Mouse (Mus musculus): ENCODE measurements around the gene Olfr1427.
"Not testable (repeated sequence)": the region's sequence is repeated elsewhere in the genome, so short reads cannot be mapped to it uniquely, and the experiment has no call there.

Gene Olfr1427

DNA sequence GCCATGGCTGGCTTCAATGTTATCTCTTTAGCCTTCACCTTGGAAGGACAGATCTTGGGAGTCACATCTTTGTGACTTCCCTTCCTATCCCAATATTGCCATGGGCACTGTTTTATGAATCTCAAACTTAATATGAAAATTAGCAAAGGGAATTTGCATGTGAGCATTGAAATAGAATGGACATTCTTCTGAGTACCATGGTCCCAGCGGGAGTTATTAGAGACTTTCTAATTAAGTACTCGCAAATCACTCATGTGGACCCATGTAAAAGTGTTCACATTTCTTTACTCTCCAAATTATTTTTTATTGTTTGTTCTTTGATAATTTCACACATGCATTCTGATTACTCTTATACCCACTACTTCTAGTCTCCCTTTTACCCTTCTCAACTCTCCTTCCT is at the start of gene Olfr1427:
Gene Olfr1427, minus strand, starts transcription at position 101 of the 400 bp plus-strand sequence.
- DNase-seq (ENCODE audit: extremely low spot score, low read depth, low spot score) = no peak

DNA sequence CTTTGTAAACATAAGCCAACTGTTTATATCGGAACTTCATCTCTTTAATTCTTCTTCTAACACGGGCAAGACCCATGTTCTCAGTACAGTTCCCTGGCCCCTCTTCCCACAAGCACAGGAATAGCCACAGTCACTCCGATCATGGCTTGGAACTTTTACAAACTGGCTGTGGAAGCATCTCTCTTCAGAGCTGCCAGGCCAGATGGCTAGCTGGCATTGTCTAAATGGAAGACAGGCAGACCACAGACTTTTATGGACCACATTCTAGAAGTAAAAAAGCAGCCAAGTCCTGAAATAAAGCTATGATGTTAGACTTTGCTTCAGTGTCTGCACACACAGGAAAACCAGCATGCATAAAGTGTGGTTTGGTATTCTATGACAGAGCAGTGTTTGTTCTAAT is 42.3 kb upstream of the Olfr1427 start:
- DNase-seq (ENCODE audit: extremely low spot score, low read depth, low spot score) = no peak

DNA sequence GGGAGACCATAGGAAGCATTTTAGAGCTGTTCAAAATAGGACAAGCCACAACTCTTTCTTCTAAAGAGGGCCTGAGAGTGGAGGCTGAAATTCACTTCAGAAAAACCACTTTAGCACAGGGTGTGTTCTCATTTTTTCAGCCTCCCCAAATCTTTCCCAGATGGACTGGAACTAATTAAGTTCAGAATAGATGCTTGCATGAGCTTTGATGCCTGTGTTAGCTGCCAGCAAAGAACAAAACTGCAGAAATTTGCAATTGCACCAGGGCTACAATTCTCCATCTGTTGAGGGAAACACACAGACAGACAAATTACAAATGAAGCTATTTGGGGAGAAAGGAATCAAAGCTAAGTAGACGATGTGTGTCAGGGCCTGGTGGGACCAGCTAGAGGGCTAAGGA is 40.2 kb upstream of the Olfr1427 start:
- DNase-seq (ENCODE audit: extremely low spot score, low read depth, low spot score) = no peak

DNA sequence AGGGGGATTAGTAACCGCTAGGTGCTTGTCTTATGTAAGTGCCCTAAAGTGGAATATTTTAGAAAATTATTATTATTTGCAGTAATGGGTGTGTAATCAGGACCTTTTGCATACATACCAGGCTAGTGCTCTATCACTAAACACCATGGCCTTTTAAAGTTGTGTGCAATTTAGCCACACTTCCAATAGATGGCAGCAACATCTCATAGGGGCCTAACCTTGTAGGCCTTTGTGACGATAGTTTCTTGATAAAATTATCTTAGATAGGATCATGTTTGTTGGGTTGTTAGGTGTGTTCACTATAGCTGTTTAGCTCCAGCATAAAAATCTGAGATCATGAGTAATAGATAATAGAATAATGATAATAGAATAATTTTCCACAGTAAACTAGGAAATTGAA is 31.2 kb upstream of the Olfr1427 start:
- no peak for DNase-seq (ENCODE audit: extremely low spot score, low read depth, low spot score)

DNA sequence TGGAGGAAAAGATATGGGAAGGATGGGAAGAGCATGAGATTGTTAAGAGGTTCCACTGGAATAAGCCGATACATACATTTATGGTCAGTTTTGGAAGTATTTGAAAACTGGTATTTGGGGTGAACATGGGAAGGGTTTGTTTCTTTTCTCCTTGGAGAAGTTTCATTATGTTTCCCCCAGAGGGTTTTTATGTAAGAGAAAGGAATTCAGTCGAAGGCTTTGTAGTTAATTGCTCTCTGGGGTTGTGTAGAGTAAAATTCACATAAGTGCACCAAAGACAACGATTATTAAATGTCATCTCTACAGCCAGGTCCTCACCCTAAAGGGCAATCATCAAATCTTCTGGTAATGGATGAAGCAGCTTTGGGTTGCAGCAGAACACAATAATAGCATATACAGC is 20.0 kb upstream of the Olfr1427 start, which contains the start of gene Olfr76:
Gene Olfr76, minus strand, starts transcription at position 101 of the 400 bp plus-strand sequence.
- no peak for DNase-seq (ENCODE audit: extremely low spot score, low read depth, low spot score)

DNA sequence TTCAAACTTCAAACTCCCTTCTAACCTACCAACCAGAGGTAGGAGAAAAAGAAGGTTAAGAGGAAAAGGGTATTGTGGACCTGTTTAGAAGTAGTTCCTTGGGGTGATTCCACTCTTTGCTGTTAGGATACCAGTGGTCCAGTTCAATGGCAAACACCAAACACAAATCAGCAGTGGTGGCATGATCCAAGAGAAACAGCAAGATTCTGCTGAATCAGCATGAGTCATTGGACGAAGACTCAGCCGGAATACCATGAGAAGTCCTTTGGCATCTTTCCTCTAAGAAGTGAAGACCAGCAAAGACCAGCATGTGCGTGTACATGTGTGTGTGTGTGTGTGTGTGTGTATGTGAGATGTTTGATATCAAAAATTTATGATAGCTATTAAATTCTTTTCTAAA is 13.3 kb upstream of the Olfr1427 start:
- DNase-seq (ENCODE audit: extremely low spot score, low read depth, low spot score) = no peak

DNA sequence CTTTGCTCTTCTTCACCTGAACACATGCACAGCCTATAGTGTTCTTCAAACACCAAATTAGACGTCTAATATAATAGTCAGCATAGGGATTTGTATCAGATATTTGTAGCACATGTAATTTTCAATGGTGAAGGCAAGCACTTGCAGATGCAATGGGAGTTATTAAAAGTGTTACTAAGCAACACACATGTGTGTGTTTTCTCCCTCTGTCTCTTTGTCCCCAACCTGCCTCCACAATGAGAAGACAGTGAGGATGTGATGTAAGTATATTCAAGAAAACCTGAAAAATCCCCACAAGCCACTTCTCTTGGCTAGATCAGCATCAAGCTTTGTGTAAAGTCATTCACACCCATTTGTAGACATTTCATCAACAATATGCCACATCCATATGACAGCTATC is 12.7 kb upstream of the Olfr1427 start, which contains the start of gene Olfr1428:
Gene Olfr1428, minus strand, starts transcription at position 101 of the 400 bp plus-strand sequence.
- DNase-seq (ENCODE audit: extremely low spot score, low read depth, low spot score) = no peak

DNA sequence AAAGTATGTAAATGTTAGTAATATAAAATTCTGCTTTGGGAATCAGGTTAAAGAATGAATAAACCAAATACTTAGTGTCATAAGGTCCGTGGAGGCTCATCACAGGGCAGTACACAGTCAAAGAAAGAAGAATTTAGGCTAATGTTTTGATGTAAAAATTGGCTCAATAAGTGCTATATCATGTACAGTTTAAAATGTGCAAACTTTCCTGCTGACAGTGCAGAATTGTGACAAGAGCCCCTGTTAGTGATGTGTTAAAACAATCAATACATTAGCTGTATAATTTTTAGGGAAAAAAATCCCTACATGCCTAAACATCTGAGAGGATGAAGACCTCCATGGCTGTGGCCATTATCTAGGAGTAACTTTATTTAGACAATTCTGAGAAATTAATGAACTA is 10.7 kb upstream of the Olfr1427 start:
- no peak for DNase-seq (ENCODE audit: extremely low spot score, low read depth, low spot score)

DNA sequence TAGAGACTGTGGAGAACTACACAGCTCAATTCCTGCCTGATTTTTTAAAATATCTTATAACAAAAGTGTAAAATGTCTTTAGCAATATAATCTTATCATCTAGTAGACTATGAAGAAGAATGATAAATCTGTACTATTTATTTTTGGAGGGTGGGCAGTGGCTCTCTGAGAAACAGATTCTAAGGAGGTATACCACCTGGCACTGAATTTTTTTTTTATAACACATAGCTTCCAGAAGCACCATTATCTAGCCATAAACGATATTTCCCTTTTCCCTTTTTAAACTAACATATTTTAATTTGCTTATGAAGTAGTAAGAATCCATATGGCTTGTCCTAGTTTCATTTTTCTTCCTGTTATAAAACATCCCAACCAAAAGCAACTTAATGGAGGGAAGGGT is 1.4 kb upstream of the Olfr1427 start:
- DNase-seq (ENCODE audit: extremely low spot score, low read depth, low spot score) = no peak

DNA sequence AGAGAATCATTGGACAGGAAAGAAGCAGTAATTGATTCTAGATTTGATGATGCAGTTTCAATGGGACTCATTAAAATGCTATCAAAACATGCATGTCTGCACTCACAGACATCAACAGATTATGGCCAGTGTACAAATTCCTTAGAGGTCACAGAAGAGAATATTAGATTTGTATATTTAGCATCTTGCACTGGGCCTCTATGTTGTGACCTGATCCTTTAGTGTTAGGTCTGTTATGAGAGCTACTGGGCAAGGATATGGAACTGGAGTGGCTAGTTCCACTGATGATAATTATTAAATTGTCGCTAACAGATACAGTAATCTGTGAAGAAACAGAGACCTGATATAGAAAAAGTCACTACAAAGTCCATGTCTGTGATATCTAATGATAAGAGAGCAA is 11.2 kb downstream of the Olfr1427 start, which contains the start of gene Olfr1426:
Gene Olfr1426, minus strand, starts transcription at position 101 of the 400 bp plus-strand sequence.
- no peak for DNase-seq (ENCODE audit: extremely low spot score, low read depth, low spot score)

DNA sequence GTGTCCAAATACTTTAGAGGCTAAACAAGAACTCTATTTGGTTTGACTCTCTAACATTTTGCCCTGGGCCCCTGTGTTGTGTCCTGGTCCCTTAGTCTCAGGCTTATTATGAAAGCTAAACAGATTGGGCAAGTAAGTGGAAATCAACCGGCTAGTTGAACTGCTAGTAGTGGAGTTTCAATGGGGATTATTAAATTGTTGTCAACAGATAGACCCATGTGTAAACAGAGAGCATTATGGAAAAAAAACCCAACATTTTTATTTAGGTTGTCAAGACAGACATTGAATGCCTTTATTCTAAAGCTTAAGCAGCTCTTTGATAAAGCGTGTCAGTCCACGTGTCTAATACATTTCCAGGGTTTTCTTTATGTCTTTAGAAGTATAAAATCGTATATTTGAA is 25.5 kb downstream of the Olfr1427 start, which contains the start of gene Olfr1425:
Gene Olfr1425, minus strand, starts transcription at position 101 of the 400 bp plus-strand sequence.
- not testable (repeated sequence) for DNase-seq (ENCODE audit: extremely low spot score, low read depth, low spot score)

DNA sequence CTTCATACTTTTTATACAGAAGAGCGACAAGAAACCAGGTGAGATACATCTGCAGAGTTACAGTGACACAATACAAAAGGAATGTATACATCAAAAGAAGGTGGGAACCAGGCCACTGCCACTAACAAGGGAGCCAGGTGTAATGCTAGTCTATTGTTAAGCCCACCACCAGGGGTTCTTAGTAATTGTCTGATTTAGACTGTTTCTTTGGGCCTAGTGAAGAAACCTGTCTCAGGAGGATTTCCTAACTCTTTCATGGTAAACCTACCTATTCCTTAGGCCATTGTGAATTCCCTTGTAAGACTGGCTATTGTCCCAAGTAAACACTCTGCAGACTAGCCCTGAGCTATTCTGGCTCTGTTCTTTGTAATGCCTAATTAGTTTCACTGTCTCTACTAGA is 33.6 kb downstream of the Olfr1427 start:
- DNase-seq (ENCODE audit: extremely low spot score, low read depth, low spot score) = not testable (repeated sequence)

DNA sequence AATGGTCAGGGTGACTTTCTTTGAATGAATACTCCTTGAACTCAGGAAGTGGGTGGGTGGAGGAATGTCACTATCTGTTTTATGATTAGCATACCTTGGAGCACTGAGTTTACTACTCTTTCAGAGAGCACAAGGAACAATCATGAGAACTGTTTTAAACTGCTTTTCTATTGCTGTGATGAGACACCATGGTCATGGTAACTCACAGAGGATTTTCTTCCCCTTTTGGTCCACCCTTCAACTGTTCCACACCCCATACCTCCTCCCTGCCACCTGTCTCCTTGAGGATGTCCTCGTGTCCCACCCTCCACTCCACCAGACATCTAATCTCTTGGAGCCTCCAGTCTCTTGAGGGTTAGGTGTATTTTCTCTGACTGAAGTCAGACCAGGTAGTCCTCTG is 35.3 kb downstream of the Olfr1427 start:
- not testable (repeated sequence) for DNase-seq (ENCODE audit: extremely low spot score, low read depth, low spot score)

DNA sequence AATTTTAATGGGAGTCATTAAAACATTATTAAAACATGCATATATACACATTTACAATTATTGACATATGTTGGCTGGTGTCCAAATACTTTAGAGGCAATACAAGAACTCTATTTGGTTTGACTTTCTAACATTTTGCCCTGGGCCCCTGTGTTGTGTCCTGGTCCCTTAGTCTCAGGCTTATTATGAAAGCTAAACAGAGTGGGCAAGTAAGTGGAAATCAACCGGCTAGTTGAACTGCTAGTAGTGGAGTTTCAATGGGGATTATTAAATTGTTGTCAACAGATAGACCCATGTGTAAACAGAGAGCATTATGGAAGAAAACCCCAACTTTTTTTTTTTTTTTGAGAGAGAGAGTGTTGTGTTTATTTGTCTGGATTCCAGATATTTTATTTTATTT is 40.6 kb downstream of the Olfr1427 start, which contains the start of gene Olfr1424:
Gene Olfr1424, minus strand, starts transcription at position 101 of the 400 bp plus-strand sequence.
- DNase-seq (ENCODE audit: extremely low spot score, low read depth, low spot score) = not testable (repeated sequence)
